Mouse (Mus musculus) ES-Bruce4 (cell line): ENCODE data around the gene Cul7.

Experiments
- CTCF ChIP-seq: IDR thresholded peaks from one replicate; pipeline ENCODE4 v1.8.1; 2011; ENCODE audit warnings: low read depth, low read length
- EP300 ChIP-seq: IDR thresholded peaks from 2 replicates; pipeline ENCODE4 v1.6.1; 2011; ENCODE audit warnings: low read depth, low read length; ENCODE audit not compliant: insufficient read depth
- POLR2A ChIP-seq: IDR thresholded peaks from one replicate; pipeline ENCODE4 v1.8.1; 2011; ENCODE audit warnings: low read length; ENCODE audit not compliant: insufficient read depth

GRCm38 (mm10) chr17:46661981-46662380 is 11.8 kb downstream of the Cul7 start:
- TF ChIP-seq CTCF, result no peak
- no peak for TF ChIP-seq EP300
- TF ChIP-seq POLR2A, result no peak
